Mouse (Mus musculus): ENCODE measurements around the gene Nudt15. TPM values are rescaled to one million over a fixed set of nuclear protein-coding genes. Genes with fewer than 3 reads are reported as not detected.
A peak's percentile ranks its signal among the peaks of the same experiment; 100 is the strongest.

Nudt15 gene
- polyA plus RNA-seq, 1 experiment = 0.42 TPM

DNA sequence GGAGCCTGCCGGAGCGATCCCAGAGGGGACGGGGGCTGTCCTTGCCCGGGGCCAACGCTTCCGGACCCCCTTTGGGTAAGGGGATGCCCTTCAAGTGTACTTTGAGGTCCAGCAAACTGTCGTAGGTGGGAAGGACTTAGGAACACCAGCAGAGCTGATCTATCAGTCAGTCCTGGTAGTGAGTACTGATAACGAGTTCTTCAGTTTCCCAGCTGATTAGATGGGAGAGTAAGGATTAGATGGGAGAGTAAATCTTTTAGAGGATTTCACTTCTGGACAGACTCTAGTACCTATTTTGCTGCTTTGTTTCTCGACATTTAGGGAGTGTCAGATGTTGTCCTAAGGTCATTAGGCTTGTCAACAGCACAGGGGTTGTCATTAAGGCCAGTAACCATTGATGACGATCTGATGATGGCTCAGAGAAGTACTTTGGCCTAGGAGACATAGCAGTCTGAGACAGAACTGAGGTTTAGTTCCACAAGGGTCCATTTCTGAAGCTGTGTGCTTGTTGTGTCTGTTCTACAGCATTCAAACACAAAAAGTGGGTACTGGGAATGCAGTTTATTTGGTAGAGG lies 5.2 kb upstream of the Nudt15 start:
- H3K4me1 ChIP-seq (ENCODE audit: control insufficient read depth, insufficient read depth, insufficient read length, low read length) = peaks cover 6% of the 10 kb centered on the region
- peak overlapping the region; percentile 88 for H3K4me3 ChIP-seq (ENCODE audit: low read depth, low read length)
- peaks cover 6% of the 10 kb centered on the region; the same call in 1 of the 2 replicates for H3K36me3 ChIP-seq (ENCODE audit: control insufficient read depth, insufficient read depth, low read length)
- no peaks in the 10 kb centered on the region for H3K27me3 ChIP-seq (ENCODE audit: control insufficient read depth, insufficient read depth, low read length)
- TF ChIP-seq CTCF (IDR thresholded peaks at IDR 0.05; ENCODE audit: extremely low read depth, insufficient read length, insufficient replicate concordance, low read depth, low read length) (no peak), POLR2A (IDR thresholded peaks at IDR 0.05; ENCODE audit: low read depth, low read length) (no peak)
- WGBS = 1% methylated on average over 10 of the region's 10 CpGs
- peak overlapping the region; percentile 84 for H3K27ac ChIP-seq (ENCODE audit: insufficient read depth, low read depth, low read length)

DNA sequence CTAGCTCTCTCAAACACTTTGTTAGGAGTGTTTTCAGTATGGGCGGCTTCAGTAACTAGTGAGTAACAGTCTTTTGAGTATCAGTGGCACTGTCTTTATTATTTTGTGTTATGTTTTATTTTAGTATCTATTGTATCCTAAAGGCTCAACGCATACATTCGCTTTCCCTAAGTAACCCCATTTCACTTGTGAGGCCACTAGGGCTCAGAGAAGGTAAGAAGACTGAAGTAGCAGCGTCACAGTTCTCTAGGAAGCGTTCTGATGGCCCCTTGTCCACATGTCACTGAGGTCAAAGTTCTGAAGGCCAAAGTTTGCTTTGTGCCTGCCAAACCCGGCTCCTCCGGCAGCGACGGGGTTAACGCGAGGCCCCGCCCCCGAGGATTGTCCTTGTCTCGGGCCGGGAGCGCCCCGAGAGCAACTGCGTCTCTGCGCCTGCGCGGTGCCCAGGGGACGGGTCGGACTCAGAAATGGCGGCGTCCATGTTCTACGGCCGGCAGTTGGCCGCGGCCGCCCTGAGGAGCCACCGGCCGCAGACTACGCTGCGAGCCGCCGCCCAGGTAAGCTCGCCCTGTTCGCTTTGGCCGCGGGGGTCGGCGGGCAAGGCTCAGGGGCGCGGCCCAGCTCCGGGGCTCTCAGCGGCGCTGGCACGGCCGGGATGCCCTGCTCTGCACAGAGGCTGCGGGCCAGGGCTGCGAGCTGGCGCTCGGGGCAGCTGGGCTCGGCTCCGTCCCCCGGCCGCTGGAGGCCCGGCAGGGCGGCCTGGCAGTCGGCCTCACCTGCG lies 4.5 kb upstream of the Nudt15 start:
- Histone ChIP-seq H3K36me3 (ENCODE audit: control insufficient read depth, insufficient read depth, low read length) (peaks cover 6% of the 10 kb centered on the region; the same call in 1 of the 2 replicates), H3K27ac (ENCODE audit: insufficient read depth, low read depth, low read length) (peak overlapping the region; percentile 84), H3K27me3 (ENCODE audit: control insufficient read depth, insufficient read depth, low read length) (no peaks in the 10 kb centered on the region), H3K4me3 (ENCODE audit: low read depth, low read length) (peak overlapping the region; percentile 88), H3K4me1 (ENCODE audit: control insufficient read depth, insufficient read depth, insufficient read length, low read length) (peaks cover 6% of the 10 kb centered on the region)
- TF ChIP-seq CTCF (IDR thresholded peaks at IDR 0.05; ENCODE audit: extremely low read depth, insufficient read length, insufficient replicate concordance, low read depth, low read length) = no peak
- peak; percentile 91 for TF ChIP-seq POLR2A (IDR thresholded peaks at IDR 0.05; ENCODE audit: low read depth, low read length)
- 4% methylated on average over 61 of the region's 61 CpGs for WGBS

DNA sequence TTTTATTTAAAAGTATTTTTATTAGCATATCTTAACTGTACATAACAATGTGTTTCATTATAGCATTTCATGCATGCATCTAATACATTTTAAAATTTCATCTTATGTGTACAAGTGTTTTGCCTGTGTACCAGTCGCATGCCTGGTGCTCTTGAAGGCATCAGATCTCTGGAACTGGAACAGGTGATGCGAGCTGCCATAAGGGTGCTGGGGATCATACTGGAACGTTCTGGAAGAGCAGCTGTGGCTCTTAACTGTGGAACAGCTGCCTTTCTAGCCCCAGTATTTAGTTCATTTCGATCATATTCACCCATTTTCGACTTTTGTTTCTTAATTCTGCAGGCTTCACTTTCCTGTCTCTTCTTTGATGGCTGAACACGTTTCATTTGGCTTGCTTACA lies 3.1 kb upstream of the Nudt15 start:
- H3K36me3 ChIP-seq (ENCODE audit: control insufficient read depth, insufficient read depth, low read length) = peaks cover 3% of the 10 kb centered on the region; the same call in 1 of the 2 replicates
- TF ChIP-seq POLR2A (IDR thresholded peaks at IDR 0.05; ENCODE audit: low read depth, low read length) (no peak), CTCF (IDR thresholded peaks at IDR 0.05; ENCODE audit: extremely low read depth, insufficient read length, insufficient replicate concordance, low read depth, low read length) (no peak)
- whole genome bisulfite sequencing = 88% methylated on average over 6 of the region's 6 CpGs
- H3K27me3 ChIP-seq (ENCODE audit: control insufficient read depth, insufficient read depth, low read length) = no peaks in the 10 kb centered on the region
- H3K4me3 ChIP-seq (ENCODE audit: low read depth, low read length) = no peak overlapping the region
- H3K27ac ChIP-seq (ENCODE audit: insufficient read depth, low read depth, low read length) = no peak overlapping the region
- peaks cover 6% of the 10 kb centered on the region for H3K4me1 ChIP-seq (ENCODE audit: control insufficient read depth, insufficient read depth, insufficient read length, low read length)

DNA sequence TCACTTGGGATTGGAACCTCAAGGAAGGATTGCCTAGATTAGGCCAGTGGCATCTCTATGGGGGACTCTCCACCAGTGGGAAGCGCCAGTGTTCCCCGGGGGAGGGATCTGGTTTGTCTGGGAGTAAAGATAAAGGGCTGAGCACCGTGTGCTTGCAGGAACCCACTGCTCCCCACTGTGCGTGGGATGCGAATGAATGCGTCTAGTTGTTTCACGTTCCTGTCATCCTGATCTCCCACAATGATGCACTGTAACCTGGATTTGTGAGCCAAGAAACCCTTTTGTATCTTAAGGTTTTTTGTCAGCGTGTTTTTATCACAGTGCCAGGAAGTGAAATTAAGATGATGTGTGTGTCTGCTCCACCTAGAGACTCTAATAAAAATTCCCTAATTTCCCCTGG lies 2.7 kb upstream of the Nudt15 start:
- TF ChIP-seq POLR2A (IDR thresholded peaks at IDR 0.05; ENCODE audit: low read depth, low read length) (no peak), CTCF (IDR thresholded peaks at IDR 0.05; ENCODE audit: extremely low read depth, insufficient read length, insufficient replicate concordance, low read depth, low read length) (no peak)
- Histone ChIP-seq H3K27me3 (ENCODE audit: control insufficient read depth, insufficient read depth, low read length) (no peaks in the 10 kb centered on the region), H3K27ac (ENCODE audit: insufficient read depth, low read depth, low read length) (no peak overlapping the region), H3K36me3 (ENCODE audit: control insufficient read depth, insufficient read depth, low read length) (no peaks in the 10 kb centered on the region), H3K4me3 (ENCODE audit: low read depth, low read length) (no peak overlapping the region), H3K4me1 (ENCODE audit: control insufficient read depth, insufficient read depth, insufficient read length, low read length) (peaks cover 6% of the 10 kb centered on the region)
- 62% methylated on average over 8 of the region's 8 CpGs for WGBS

DNA sequence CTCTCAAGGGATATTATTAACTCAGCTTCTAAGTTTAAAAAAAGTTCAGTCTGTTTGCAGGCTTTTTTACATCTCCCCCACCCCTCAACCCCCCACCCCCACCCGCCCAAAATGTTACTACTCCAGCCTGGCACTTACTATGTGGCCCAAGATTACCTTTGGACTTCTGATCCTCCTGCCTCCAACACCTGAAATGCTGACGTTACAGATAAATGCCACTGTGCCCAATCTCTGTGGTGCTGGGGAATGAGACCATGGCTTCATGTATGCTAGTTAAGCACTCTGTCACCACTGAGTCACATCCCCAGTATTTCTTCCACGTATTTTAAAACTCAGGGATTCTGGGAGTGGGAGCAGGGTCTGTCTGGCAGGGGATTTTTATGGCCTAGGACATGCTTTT lies 2.2 kb upstream of the Nudt15 start:
- WGBS = 30% methylated on average over 3 of the region's 3 CpGs
- TF ChIP-seq POLR2A (IDR thresholded peaks at IDR 0.05; ENCODE audit: low read depth, low read length) (no peak), CTCF (IDR thresholded peaks at IDR 0.05; ENCODE audit: extremely low read depth, insufficient read length, insufficient replicate concordance, low read depth, low read length) (no peak)
- Histone ChIP-seq H3K36me3 (ENCODE audit: control insufficient read depth, insufficient read depth, low read length) (no peaks in the 10 kb centered on the region), H3K27ac (ENCODE audit: insufficient read depth, low read depth, low read length) (no peak overlapping the region), H3K4me3 (ENCODE audit: low read depth, low read length) (no peak overlapping the region), H3K4me1 (ENCODE audit: control insufficient read depth, insufficient read depth, insufficient read length, low read length) (peaks cover 6% of the 10 kb centered on the region), H3K27me3 (ENCODE audit: control insufficient read depth, insufficient read depth, low read length) (no peaks in the 10 kb centered on the region)

DNA sequence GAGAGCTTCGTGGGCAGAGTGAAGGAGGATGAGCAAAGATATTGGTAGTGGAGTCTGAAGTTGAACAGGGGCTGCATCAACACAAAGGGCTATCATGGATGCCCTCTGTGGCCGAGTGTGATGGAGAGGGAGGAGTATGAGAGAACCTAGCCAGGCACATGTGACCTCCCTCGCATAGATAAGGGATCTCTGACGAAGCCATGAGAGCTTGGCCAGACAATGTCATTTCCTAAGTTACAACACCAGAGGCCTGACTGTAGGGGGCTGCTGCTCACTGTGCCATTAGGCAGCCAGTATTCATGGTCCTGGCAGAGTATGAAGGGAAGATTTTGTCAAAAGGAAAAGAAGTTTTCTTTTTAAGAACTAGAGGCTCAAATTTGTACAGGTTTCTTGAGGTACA lies 1.0 kb downstream of the Nudt15 start:
- no peaks in the 10 kb centered on the region for H3K27me3 ChIP-seq (ENCODE audit: control insufficient read depth, insufficient read depth, low read length)
- 48% methylated on average over 4 of the region's 4 CpGs for WGBS
- H3K27ac ChIP-seq (ENCODE audit: insufficient read depth, low read depth, low read length) = no peak overlapping the region
- TF ChIP-seq POLR2A (IDR thresholded peaks at IDR 0.05; ENCODE audit: low read depth, low read length) (no peak), CTCF (IDR thresholded peaks at IDR 0.05; ENCODE audit: extremely low read depth, insufficient read length, insufficient replicate concordance, low read depth, low read length) (no peak)
- H3K4me1 ChIP-seq (ENCODE audit: control insufficient read depth, insufficient read depth, insufficient read length, low read length) = peaks cover 4% of the 10 kb centered on the region
- H3K4me3 ChIP-seq (ENCODE audit: low read depth, low read length) = no peak overlapping the region
- no peaks in the 10 kb centered on the region for H3K36me3 ChIP-seq (ENCODE audit: control insufficient read depth, insufficient read depth, low read length)

DNA sequence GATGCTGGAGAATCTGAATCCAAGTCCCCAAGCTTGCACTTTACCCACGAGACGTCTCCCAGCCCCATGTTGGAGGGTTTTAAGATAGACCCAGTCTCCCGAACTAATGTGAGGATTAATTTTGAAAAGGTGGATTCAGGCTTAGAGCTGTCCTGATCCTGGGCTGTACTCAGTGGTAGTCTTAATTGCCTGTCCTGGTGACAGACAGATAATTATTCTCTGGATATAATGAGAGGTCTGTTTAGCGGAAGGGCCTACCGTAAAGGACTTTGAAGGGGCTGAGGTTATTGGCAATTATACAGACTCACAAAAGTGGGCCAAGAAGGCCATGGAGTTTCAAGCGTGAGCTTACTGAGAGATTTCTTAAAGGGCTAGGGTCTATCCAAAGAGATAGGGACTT lies 4.3 kb downstream of the Nudt15 start:
- H3K4me1 ChIP-seq (ENCODE audit: control insufficient read depth, insufficient read depth, insufficient read length, low read length) = no peaks in the 10 kb centered on the region
- no peaks in the 10 kb centered on the region for H3K27me3 ChIP-seq (ENCODE audit: control insufficient read depth, insufficient read depth, low read length)
- no peak overlapping the region for H3K4me3 ChIP-seq (ENCODE audit: low read depth, low read length)
- 79% methylated on average over 6 of the region's 6 CpGs for WGBS
- no peaks in the 10 kb centered on the region for H3K36me3 ChIP-seq (ENCODE audit: control insufficient read depth, insufficient read depth, low read length)
- TF ChIP-seq POLR2A (IDR thresholded peaks at IDR 0.05; ENCODE audit: low read depth, low read length) (no peak), CTCF (IDR thresholded peaks at IDR 0.05; ENCODE audit: extremely low read depth, insufficient read length, insufficient replicate concordance, low read depth, low read length) (no peak)
- no peak overlapping the region for H3K27ac ChIP-seq (ENCODE audit: insufficient read depth, low read depth, low read length)

Data from small intestine, adult 2 months (tissue).